Mouse (Mus musculus): ENCODE measurements around the gene D5Ertd579e. TPM values are rescaled to one million over a fixed set of nuclear protein-coding genes. Genes with fewer than 3 reads are reported as not detected.
A peak's percentile ranks its signal among the peaks of the same experiment; 100 is the strongest.

D5Ertd579e gene
- total and polyA plus RNA-seq, 2 experiments from 2014 or later, result 34.2 to 71.1 TPM

GRCm38 (mm10) chr5:36698067-36698670 is 2.3 kb upstream of the D5Ertd579e start:
- peaks cover 10% of the 10 kb centered on the region; the same call in 1 of the 2 replicates for H3K4me1 ChIP-seq (ENCODE audit: insufficient read depth, low read length)
- H3K4me2 ChIP-seq (ENCODE audit: low read depth, low read length, poor library complexity, severe bottlenecking), result no peak overlapping the region
- no peaks in the 10 kb centered on the region for H3K36me3 ChIP-seq (ENCODE audit: insufficient read depth, low read length)
- H3K9me3 ChIP-seq (ENCODE audit: low read length), result no peaks in the 10 kb centered on the region
- no peak overlapping the region for H3K4me3 ChIP-seq (ENCODE audit: low read depth, low read length)
- TF ChIP-seq CTCF (IDR thresholded peaks at IDR 0.05), result no peak
- ATAC-seq (ENCODE audit: low FRiP score) (no peak), DNase-seq (ENCODE audit: low spot score) (no peak)
- H3K27me3 ChIP-seq (ENCODE audit: insufficient read depth, low read length), result no peaks in the 10 kb centered on the region
- H3K27ac ChIP-seq (ENCODE audit: low read depth, low read length), result no peak overlapping the region
- no peak overlapping the region for H3K9ac ChIP-seq (replicated peaks; ENCODE audit: low read length, poor library complexity, severe bottlenecking)
- WGBS, result 82% methylated on average over 7 of the region's 7 CpGs

GRCm38 (mm10) chr5:36696504-36697300 is 878 bp upstream of the D5Ertd579e start:
- TF ChIP-seq CTCF (IDR thresholded peaks at IDR 0.05), result no peak
- Histone ChIP-seq H3K9me3 (ENCODE audit: low read length) (no peaks in the 10 kb centered on the region), H3K4me2 (ENCODE audit: low read depth, low read length, poor library complexity, severe bottlenecking) (peak overlapping the region; percentile 82), H3K4me3 (ENCODE audit: low read depth, low read length) (peak overlapping the region; percentile 89; the same call in 1 of the 2 replicates), H3K27ac (ENCODE audit: low read depth, low read length) (peak overlapping the region; percentile 92; the same call in 1 of the 2 replicates), H3K4me1 (ENCODE audit: insufficient read depth, low read length) (peaks cover 10% of the 10 kb centered on the region; the same call in 1 of the 2 replicates), H3K36me3 (ENCODE audit: insufficient read depth, low read length) (no peaks in the 10 kb centered on the region), H3K9ac (replicated peaks; ENCODE audit: low read length, poor library complexity, severe bottlenecking) (no peak overlapping the region), H3K27me3 (ENCODE audit: insufficient read depth, low read length) (no peaks in the 10 kb centered on the region)
- DNase-seq (ENCODE audit: low spot score), result no peak
- 79% methylated on average over 11 of the region's 11 CpGs for WGBS
- ATAC-seq (ENCODE audit: low FRiP score), result no peak

- TF ChIP-seq CTCF (IDR thresholded peaks at IDR 0.05), result no peak
- Histone ChIP-seq H3K27ac (ENCODE audit: low read depth, low read length) (peak overlapping the region; percentile 92), H3K4me3 (ENCODE audit: low read depth, low read length) (peak overlapping the region; percentile 89), H3K9me3 (ENCODE audit: low read length) (no peaks in the 10 kb centered on the region), H3K36me3 (ENCODE audit: insufficient read depth, low read length) (no peaks in the 10 kb centered on the region), H3K4me2 (ENCODE audit: low read depth, low read length, poor library complexity, severe bottlenecking) (peak overlapping the region; percentile 82), H3K9ac (replicated peaks; ENCODE audit: low read length, poor library complexity, severe bottlenecking) (peak overlapping the region; percentile 87), H3K27me3 (ENCODE audit: insufficient read depth, low read length) (no peaks in the 10 kb centered on the region), H3K4me1 (ENCODE audit: insufficient read depth, low read length) (peaks cover 10% of the 10 kb centered on the region; the same call in 1 of the 2 replicates)
- ATAC-seq (ENCODE audit: low FRiP score), result no peak
- peak; percentile 28 for DNase-seq (ENCODE audit: low spot score)
- WGBS, result 5% methylated on average over 14 of the region's 14 CpGs
These were observed 819 bp downstream of the D5Ertd579e start for GRCm38 (mm10) chr5:36695005-36695404.

- Histone ChIP-seq H3K27ac (ENCODE audit: low read depth, low read length) (no peak overlapping the region), H3K4me1 (ENCODE audit: insufficient read depth, low read length) (peaks cover 10% of the 10 kb centered on the region; the same call in 1 of the 2 replicates), H3K4me2 (ENCODE audit: low read depth, low read length, poor library complexity, severe bottlenecking) (no peak overlapping the region), H3K9me3 (ENCODE audit: low read length) (no peaks in the 10 kb centered on the region), H3K9ac (replicated peaks; ENCODE audit: low read length, poor library complexity, severe bottlenecking) (no peak overlapping the region), H3K4me3 (ENCODE audit: low read depth, low read length) (no peak overlapping the region), H3K36me3 (ENCODE audit: insufficient read depth, low read length) (no peaks in the 10 kb centered on the region), H3K27me3 (ENCODE audit: insufficient read depth, low read length) (no peaks in the 10 kb centered on the region)
- no peak for TF ChIP-seq CTCF (IDR thresholded peaks at IDR 0.05)
- no peak for DNase-seq (ENCODE audit: low spot score)
- no peak for ATAC-seq (ENCODE audit: low FRiP score)
- 94% methylated on average over 2 of the region's 2 CpGs for WGBS
These were observed 2.2 kb downstream of the D5Ertd579e start for GRCm38 (mm10) chr5:36693651-36694050.

GRCm38 (mm10) chr5:36691423-36691822 is 4.4 kb downstream of the D5Ertd579e start:
- DNase-seq (ENCODE audit: low spot score) (no peak), ATAC-seq (ENCODE audit: low FRiP score) (no peak)
- Histone ChIP-seq H3K4me1 (ENCODE audit: insufficient read depth, low read length) (peaks cover 9% of the 10 kb centered on the region; the same call in 1 of the 2 replicates), H3K9me3 (ENCODE audit: low read length) (0 out of 2 replicates have a peak, but pooled peaks cover 2% of the 10 kb centered on the region), H3K4me3 (ENCODE audit: low read depth, low read length) (no peak overlapping the region), H3K27ac (ENCODE audit: low read depth, low read length) (no peak overlapping the region), H3K27me3 (ENCODE audit: insufficient read depth, low read length) (no peaks in the 10 kb centered on the region), H3K36me3 (ENCODE audit: insufficient read depth, low read length) (no peaks in the 10 kb centered on the region), H3K4me2 (ENCODE audit: low read depth, low read length, poor library complexity, severe bottlenecking) (no peak overlapping the region), H3K9ac (replicated peaks; ENCODE audit: low read length, poor library complexity, severe bottlenecking) (no peak overlapping the region)
- no peak for TF ChIP-seq CTCF (IDR thresholded peaks at IDR 0.05)
- WGBS, result 82% methylated on average over 1 of the region's 1 CpGs

GRCm38 (mm10) chr5:36685170-36685569 is 10.7 kb downstream of the D5Ertd579e start:
- Histone ChIP-seq H3K27ac (ENCODE audit: low read depth, low read length) (no peak overlapping the region), H3K27me3 (ENCODE audit: insufficient read depth, low read length) (no peaks in the 10 kb centered on the region), H3K4me3 (ENCODE audit: low read depth, low read length) (no peak overlapping the region), H3K4me2 (ENCODE audit: low read depth, low read length, poor library complexity, severe bottlenecking) (no peak overlapping the region), H3K9ac (replicated peaks; ENCODE audit: low read length, poor library complexity, severe bottlenecking) (no peak overlapping the region), H3K9me3 (ENCODE audit: low read length) (0 out of 2 replicates have a peak, but pooled peaks cover 2% of the 10 kb centered on the region), H3K4me1 (ENCODE audit: insufficient read depth, low read length) (no peaks in the 10 kb centered on the region; the same call in 1 of the 2 replicates), H3K36me3 (ENCODE audit: insufficient read depth, low read length) (no peaks in the 10 kb centered on the region)
- ATAC-seq (ENCODE audit: low FRiP score) (no peak), DNase-seq (ENCODE audit: low spot score) (no peak)
- no peak for TF ChIP-seq CTCF (IDR thresholded peaks at IDR 0.05)
- 97% methylated on average over 4 of the region's 4 CpGs for WGBS
